Mouse (Mus musculus): Measurements from ENCODE around the gene Gm9639. TPM values are rescaled to one million over a fixed set of nuclear protein-coding genes. Genes with fewer than 3 reads are reported as not detected.
"Not testable (repeated sequence)": the region's sequence is repeated elsewhere in the genome, so short reads cannot be mapped to it uniquely, and the experiment has no call there.

Gene Gm9639
- total and polyA plus RNA-seq, 3 experiments = not detected

DNA sequence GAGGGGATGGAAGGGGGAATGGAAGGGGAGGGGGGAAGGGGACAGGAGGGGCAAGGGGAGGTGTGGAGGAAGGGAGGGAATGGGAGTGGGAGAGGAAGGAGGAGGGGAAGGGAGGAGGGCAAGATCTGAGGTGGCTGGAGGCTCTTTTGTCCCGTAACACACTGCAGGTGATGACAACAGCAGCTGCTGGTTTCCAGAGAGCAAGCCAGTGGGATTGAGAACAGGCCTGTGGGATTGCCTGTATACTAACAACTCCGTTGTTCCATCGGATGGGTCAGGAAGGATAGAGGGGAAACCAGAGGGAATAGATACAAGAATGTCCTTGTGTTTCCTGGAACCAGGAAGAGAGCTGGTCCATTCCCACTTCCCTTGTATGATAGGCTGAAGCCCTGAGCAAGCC is 2.8 kb upstream of the Gm9639 start:
- DNase-seq (ENCODE audit: low read depth, low spot score) = no peak
- Histone ChIP-seq H3K4me1 (ENCODE audit: control insufficient read depth in 1 of 2, insufficient read depth in 2 of 2, low read length in 2 of 2) (no peaks in the 10 kb centered on the region), H3K27me3 (ENCODE audit: control insufficient read depth in 1 of 2, insufficient read depth in 2 of 2, low read length in 2 of 2) (peaks cover 0 to 6% of the 10 kb centered on the region in 2 experiments), H3K4me3 (ENCODE audit: control insufficient read depth in 1 of 2, insufficient read depth in 1 of 2, low read depth in 2 of 2, low read length in 2 of 2) (no peak overlapping the region), H3K9ac (ENCODE audit: control insufficient read depth, low read depth, low read length, poor library complexity, severe bottlenecking) (no peak overlapping the region), H3K9me3 (replicated peaks; ENCODE audit: insufficient read depth, low read length) (no peaks in the 10 kb centered on the region), H3K36me3 (ENCODE audit: control insufficient read depth in 1 of 2, insufficient read depth in 2 of 2, low read length in 2 of 2) (no peaks in the 10 kb centered on the region), H3K79me2 (ENCODE audit: control insufficient read depth, insufficient read depth, low read length, poor library complexity) (no peaks in the 10 kb centered on the region), H3K27ac (ENCODE audit: control insufficient read depth, low read depth, low read length) (no peak overlapping the region)
- TF ChIP-seq MAX (IDR thresholded peaks at IDR 0.05; ENCODE audit: low read length) (no peak), JUND (IDR thresholded peaks at IDR 0.05; ENCODE audit: low read depth, low read length) (no peak), ZMIZ1 (IDR thresholded peaks at IDR 0.05; ENCODE audit: low read depth, low read length) (no peak), ZC3H11A (IDR thresholded peaks at IDR 0.05; ENCODE audit: low read depth, low read length) (no peak)

DNA sequence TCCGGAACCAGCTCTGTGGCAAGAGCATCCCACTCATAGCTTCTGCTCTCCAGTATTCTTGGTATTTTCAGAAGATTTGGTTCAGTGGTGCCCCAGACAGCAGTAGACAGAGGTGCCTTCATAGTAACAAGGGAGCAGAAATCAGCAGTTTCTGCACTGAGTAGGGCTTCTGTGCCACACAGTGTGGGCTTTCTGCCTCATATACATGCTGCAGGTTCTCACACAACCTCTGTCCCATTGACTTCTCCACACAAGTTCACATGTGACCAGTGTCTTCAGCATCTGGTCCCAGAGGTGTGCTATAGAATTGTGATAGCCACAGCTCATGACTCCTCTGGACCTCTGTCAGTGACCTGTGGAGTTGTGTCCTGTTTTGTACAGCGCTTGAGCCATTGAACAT is 6.3 kb downstream of the Gm9639 start:
- H3K27me3 ChIP-seq (ENCODE audit: control insufficient read depth in 1 of 2, insufficient read depth in 2 of 2, low read length in 2 of 2) = no peaks in the 10 kb centered on the region; a peak in 1 of 4 replicates

DNA sequence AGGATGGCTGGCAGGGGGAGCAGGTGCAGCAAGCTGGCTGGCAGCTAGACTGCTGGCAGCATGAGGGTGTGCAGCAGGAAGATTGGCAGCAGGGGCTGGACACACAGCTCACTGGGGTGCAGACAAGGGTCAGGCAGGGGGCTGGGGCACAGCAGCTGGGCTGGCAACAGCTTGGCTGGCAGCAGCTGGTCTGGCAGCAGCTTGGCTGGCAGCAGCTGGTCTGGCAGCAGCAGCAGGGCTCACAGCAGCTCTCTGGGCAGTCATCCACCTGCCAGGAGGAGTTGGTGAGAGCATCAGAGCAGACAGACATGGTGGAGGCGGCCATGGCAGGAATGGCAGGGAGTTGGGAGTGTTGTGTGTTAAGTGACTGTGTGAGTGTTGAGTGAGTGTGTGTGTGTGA is 7.0 kb downstream of the Gm9639 start, which contains the start of gene Gm7137:
Gene Gm7137 (minus strand): TSS at position 325 of the 400 bp plus-strand sequence.
- H3K4me3 ChIP-seq (ENCODE audit: control insufficient read depth in 1 of 2, insufficient read depth in 1 of 2, low read depth in 2 of 2, low read length in 2 of 2); H3K4me1 ChIP-seq (ENCODE audit: control insufficient read depth in 1 of 2, insufficient read depth in 2 of 2, low read length in 2 of 2); H3K36me3 ChIP-seq (ENCODE audit: control insufficient read depth in 1 of 2, insufficient read depth in 2 of 2, low read length in 2 of 2); DNase-seq (ENCODE audit: low read depth, low spot score); H3K79me2 ChIP-seq (ENCODE audit: control insufficient read depth, insufficient read depth, low read length, poor library complexity); H3K9me3 ChIP-seq (replicated peaks; ENCODE audit: insufficient read depth, low read length); H3K27me3 ChIP-seq (ENCODE audit: control insufficient read depth in 1 of 2, insufficient read depth in 2 of 2, low read length in 2 of 2); H3K27ac ChIP-seq (ENCODE audit: control insufficient read depth, low read depth, low read length); H3K9ac ChIP-seq (ENCODE audit: control insufficient read depth, low read depth, low read length, poor library complexity, severe bottlenecking): not testable (repeated sequence)

More for the DNA sequence above, 6.3 kb downstream of the Gm9639 start:
- no peak for TF ChIP-seq TBP (IDR thresholded peaks at IDR 0.05; ENCODE audit: low read depth, low read length)
- TF ChIP-seq POLR2A (IDR thresholded peaks at IDR 0.05; ENCODE audit: control insufficient read depth in 1 of 2, insufficient read depth in 1 of 2, low read depth in 1 of 2, low read length in 2 of 2, poor library complexity in 1 of 2) = no peak
- no peak for TF ChIP-seq BHLHE40 (IDR thresholded peaks at IDR 0.05; ENCODE audit: borderline replicate concordance, low read depth, low read length)
- no peak for TF ChIP-seq CHD2 (IDR thresholded peaks at IDR 0.05; ENCODE audit: low read length)
- no peak for TF ChIP-seq MYC (IDR thresholded peaks at IDR 0.05; ENCODE audit: low read depth, low read length)
- TF ChIP-seq RCOR1 (IDR thresholded peaks at IDR 0.05; ENCODE audit: low read depth, low read length) = no peak
- H3K79me2 ChIP-seq (ENCODE audit: control insufficient read depth, insufficient read depth, low read length, poor library complexity) = no peaks in the 10 kb centered on the region
- H3K27ac ChIP-seq (ENCODE audit: control insufficient read depth, low read depth, low read length) = no peak overlapping the region
- H3K9ac ChIP-seq (ENCODE audit: control insufficient read depth, low read depth, low read length, poor library complexity, severe bottlenecking) = no peak overlapping the region
- DNase-seq (ENCODE audit: low read depth, low spot score) = no peak
- no peaks in the 10 kb centered on the region for H3K4me1 ChIP-seq (ENCODE audit: control insufficient read depth in 1 of 2, insufficient read depth in 2 of 2, low read length in 2 of 2)
- no peaks in the 10 kb centered on the region for H3K36me3 ChIP-seq (ENCODE audit: control insufficient read depth in 1 of 2, insufficient read depth in 2 of 2, low read length in 2 of 2)
- no peaks in the 10 kb centered on the region for H3K9me3 ChIP-seq (replicated peaks; ENCODE audit: insufficient read depth, low read length)
- no peak overlapping the region for H3K4me3 ChIP-seq (ENCODE audit: control insufficient read depth in 1 of 2, insufficient read depth in 1 of 2, low read depth in 2 of 2, low read length in 2 of 2)

DNA sequence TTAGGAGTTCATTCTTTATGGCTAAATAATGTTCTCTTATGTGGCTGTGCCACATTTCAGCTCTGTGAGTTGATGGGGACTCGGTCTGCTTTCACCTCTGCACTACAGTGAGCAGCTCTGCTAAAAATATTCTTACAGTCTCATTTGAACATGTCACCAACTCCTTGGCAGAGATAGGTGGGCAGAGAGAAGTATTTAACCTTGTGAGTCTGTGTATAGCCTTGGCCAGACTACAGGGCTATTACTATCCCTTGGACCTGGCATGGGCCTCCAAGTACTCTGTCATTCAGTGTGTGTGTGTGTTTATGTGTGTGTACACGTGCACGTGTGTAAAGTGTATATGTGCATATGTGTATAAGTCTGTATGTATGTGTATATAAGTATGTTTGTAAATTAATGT is 11.5 kb downstream of the Gm9639 start:
- not testable (repeated sequence) for H3K79me2 ChIP-seq (ENCODE audit: control insufficient read depth, insufficient read depth, low read length, poor library complexity); H3K4me1 ChIP-seq (ENCODE audit: control insufficient read depth in 1 of 2, insufficient read depth in 2 of 2, low read length in 2 of 2); H3K4me3 ChIP-seq (ENCODE audit: control insufficient read depth in 1 of 2, insufficient read depth in 1 of 2, low read depth in 2 of 2, low read length in 2 of 2); H3K27ac ChIP-seq (ENCODE audit: control insufficient read depth, low read depth, low read length); H3K27me3 ChIP-seq (ENCODE audit: control insufficient read depth in 1 of 2, insufficient read depth in 2 of 2, low read length in 2 of 2); H3K9ac ChIP-seq (ENCODE audit: control insufficient read depth, low read depth, low read length, poor library complexity, severe bottlenecking); H3K36me3 ChIP-seq (ENCODE audit: control insufficient read depth in 1 of 2, insufficient read depth in 2 of 2, low read length in 2 of 2); DNase-seq (ENCODE audit: low read depth, low spot score); H3K9me3 ChIP-seq (replicated peaks; ENCODE audit: insufficient read depth, low read length)

DNA sequence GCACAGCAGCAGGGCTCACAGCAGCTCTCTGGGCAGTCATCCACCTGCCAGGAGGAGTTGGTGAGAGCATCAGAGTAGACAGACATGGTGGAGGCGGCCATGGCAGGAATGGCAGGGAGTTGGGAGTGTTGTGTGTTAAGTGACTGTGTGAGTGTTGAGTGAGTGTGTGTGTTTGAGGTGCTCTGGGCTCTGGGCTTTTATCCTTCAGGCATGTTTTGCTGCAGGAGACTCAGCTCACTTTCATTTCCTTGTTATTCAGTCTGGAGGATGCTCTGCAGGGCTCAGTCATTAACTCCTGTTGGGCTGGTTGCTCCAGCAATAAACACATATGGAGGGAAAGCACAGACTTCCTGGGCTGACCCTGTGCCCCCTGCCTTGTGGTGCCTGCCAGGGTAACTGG is 12.4 kb downstream of the Gm9639 start, which contains the start of gene Gm3250:
Gene Gm3250 (minus strand): TSS at position 101 of the 400 bp plus-strand sequence.
- H3K27me3 ChIP-seq (ENCODE audit: control insufficient read depth in 1 of 2, insufficient read depth in 2 of 2, low read length in 2 of 2); H3K9me3 ChIP-seq (replicated peaks; ENCODE audit: insufficient read depth, low read length); H3K9ac ChIP-seq (ENCODE audit: control insufficient read depth, low read depth, low read length, poor library complexity, severe bottlenecking); H3K79me2 ChIP-seq (ENCODE audit: control insufficient read depth, insufficient read depth, low read length, poor library complexity); H3K27ac ChIP-seq (ENCODE audit: control insufficient read depth, low read depth, low read length); H3K36me3 ChIP-seq (ENCODE audit: control insufficient read depth in 1 of 2, insufficient read depth in 2 of 2, low read length in 2 of 2); H3K4me3 ChIP-seq (ENCODE audit: control insufficient read depth in 1 of 2, insufficient read depth in 1 of 2, low read depth in 2 of 2, low read length in 2 of 2); DNase-seq (ENCODE audit: low read depth, low spot score); H3K4me1 ChIP-seq (ENCODE audit: control insufficient read depth in 1 of 2, insufficient read depth in 2 of 2, low read length in 2 of 2): not testable (repeated sequence)

DNA sequence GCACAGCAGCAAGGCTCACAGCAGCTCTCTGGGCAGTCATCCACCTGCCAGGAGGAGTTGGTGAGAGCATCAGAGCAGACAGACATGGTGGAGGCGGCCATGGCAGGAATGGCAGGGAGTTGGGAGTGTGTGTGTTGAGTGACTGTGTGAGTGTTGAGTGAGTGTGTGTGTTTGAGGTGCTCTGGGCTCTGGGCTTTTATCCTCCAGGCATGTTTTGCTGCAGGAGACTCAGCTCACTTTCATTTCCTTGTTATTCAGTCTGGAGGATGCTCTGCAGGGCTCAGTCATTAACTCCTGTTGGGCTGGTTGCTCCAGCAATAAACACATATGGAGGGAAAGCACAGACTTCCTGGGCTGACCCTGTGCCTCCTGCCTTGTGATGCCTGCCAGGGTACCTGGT is 18.0 kb downstream of the Gm9639 start, which contains the start of gene Gm7138:
Gene Gm7138 (minus strand): TSS at position 101 of the 400 bp plus-strand sequence.
- not testable (repeated sequence) for H3K79me2 ChIP-seq (ENCODE audit: control insufficient read depth, insufficient read depth, low read length, poor library complexity); H3K27me3 ChIP-seq (ENCODE audit: control insufficient read depth in 1 of 2, insufficient read depth in 2 of 2, low read length in 2 of 2); DNase-seq (ENCODE audit: low read depth, low spot score); H3K27ac ChIP-seq (ENCODE audit: control insufficient read depth, low read depth, low read length); H3K4me3 ChIP-seq (ENCODE audit: control insufficient read depth in 1 of 2, insufficient read depth in 1 of 2, low read depth in 2 of 2, low read length in 2 of 2); H3K36me3 ChIP-seq (ENCODE audit: control insufficient read depth in 1 of 2, insufficient read depth in 2 of 2, low read length in 2 of 2); H3K4me1 ChIP-seq (ENCODE audit: control insufficient read depth in 1 of 2, insufficient read depth in 2 of 2, low read length in 2 of 2); H3K9ac ChIP-seq (ENCODE audit: control insufficient read depth, low read depth, low read length, poor library complexity, severe bottlenecking); H3K9me3 ChIP-seq (replicated peaks; ENCODE audit: insufficient read depth, low read length)
